Mouse (Mus musculus) megakaryocyte, embryonic 14.5 days (primary cell): ENCODE results near the gene Gpr137.

Source experiments
- FLI1 ChIP-seq: IDR thresholded peaks from 2 replicates; pipeline ENCODE4 v1.6.1; 2012; ENCODE audit warnings: low read length, inconsistent platforms, mixed read lengths
- GATA1 ChIP-seq: IDR thresholded peaks from 3 replicates; pipeline ENCODE4 v1.6.1; 2012; ENCODE audit warnings: mixed read lengths, low read length, inconsistent platforms, borderline replicate concordance

DNA sequence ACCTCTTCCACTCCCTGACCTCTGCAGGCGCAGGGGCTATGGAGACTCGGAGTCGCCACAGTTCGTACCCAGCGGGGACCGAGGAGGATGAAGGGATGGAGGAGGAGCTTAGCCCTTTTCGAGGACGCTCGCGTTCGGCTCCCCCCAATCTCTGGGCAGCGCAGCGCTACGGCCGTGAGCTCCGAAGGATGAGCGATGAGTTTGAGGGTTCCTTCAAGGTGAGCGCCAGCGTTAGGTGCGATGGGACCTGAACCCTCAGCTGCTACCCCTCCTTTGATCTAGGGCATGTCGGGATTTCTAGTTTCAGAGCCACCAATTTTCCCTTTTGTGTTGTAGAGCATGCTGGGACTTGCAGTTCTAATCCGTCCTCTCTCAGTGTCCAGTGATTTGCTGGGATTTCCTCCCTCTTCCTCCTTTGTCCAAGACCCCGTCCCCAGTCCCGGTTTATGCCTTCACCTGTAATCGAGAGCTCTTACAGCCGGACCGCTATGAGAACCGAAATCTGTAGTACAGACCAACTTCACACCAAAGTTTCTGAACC, 8.4 kb upstream of the Gpr137 start:
- TF ChIP-seq GATA1 (no peak), FLI1 (no peak)
